Comparison of ENCODE assay signal across 21 mouse cellular contexts in genomic region chr17:9654155-9654554, GRCm38 (mm10). TPM values are rescaled to one million over a fixed set of nuclear protein-coding genes. Genes with fewer than 3 reads are reported as not detected.
"Had no signal": no experiment of that assay in that cellular context is flagged by ENCODE, and none has a peak within 500 bp of the region (broad histone marks: within the 10 kb centered on the region; RNA-seq: fewer than 3 reads in every experiment).

No protein-coding gene starts in this region.

- DNase-seq: kidney, adult 2 months; kidney, postnatal 25 days; liver; liver, embryonic 13.5 days; liver, postnatal 0 days; lung, postnatal 14 days; thymus, postnatal 4 days had no signal

RNA-seq across cellular contexts. Expression of gene Pabpc6, which starts 15.4 kb away (rescaled TPM):
- total RNA-seq: layer of hippocampus, postnatal 25 days; left cerebral cortex, adult 2 months; left cerebral cortex, postnatal 36 days had no signal
- polyA plus RNA-seq: intestine, embryonic 16.5 days; kidney, embryonic 16.5 days; limb, embryonic 12.5 days; liver, embryonic 13.5 days; liver, postnatal 0 days; lung, embryonic 15.5 days; macrophage; midbrain, embryonic 11.5 days; midbrain, embryonic 16.5 days; neural tube, embryonic 11.5 days; neural tube, embryonic 15.5 days; spleen, adult 2 months; stomach, embryonic 15.5 days had no signal
